Mouse (Mus musculus): ENCODE data around the gene B3gnt8.

DNA sequence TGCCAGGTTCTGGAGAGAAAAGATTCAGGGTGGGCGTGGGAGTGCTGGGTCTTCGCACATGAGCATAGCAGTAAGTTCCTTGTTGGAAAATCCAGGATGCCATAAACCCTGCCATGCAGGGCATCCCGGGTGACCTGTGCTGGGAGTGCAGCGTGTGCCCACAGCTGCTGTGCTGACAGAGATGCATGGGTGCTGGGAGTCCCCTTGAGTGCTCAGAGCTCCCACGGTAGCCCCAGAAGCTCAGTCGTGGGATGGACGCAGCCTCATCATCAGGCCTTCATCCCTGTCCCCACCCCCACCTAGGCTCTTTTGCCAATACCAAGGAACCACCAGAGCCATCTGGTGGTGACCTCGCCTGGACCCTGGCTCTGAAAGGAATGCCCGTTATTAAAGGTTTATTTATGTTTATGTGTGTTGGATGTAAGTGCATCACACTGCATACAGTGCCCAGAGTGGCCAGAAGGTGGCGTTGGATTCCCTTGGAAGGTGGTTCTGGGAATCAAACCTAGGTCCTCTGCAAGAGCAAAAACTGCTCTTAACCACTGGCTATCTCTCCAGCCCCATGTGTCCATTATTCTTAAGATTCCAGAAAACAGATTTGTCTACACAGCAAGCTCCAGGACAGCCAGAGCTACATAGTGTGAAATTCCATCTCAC, 732 bp upstream of the B3gnt8 start:
- TF ChIP-seq CTCF (IDR thresholded peaks at IDR 0.05; ENCODE audit: control insufficient read depth, insufficient read depth, insufficient read length) (no peak), CEBPB (IDR thresholded peaks at IDR 0.05; ENCODE audit: low read depth) (no peak), MAX (IDR thresholded peaks at IDR 0.05) (no peak)

All from C2C12 (cell line).